Mouse (Mus musculus) hindbrain, embryonic 11.5 days (tissue): ENCODE results near the gene Igf2bp3. TPM values are rescaled to one million over a fixed set of nuclear protein-coding genes. Genes with fewer than 3 reads are reported as not detected.

Experiments used
- ATAC-seq: fragments of 200-750 bp; cut with Nextera tagmentation; 2 replicates; pipeline ENCODE4 v1.8.0; 2017; ENCODE audit warnings: mild to moderate bottlenecking, moderate TSS enrichment, moderate library complexity; ENCODE audit not compliant: low FRiP score
- DNase-seq: peaks from one replicate; pipeline ENCODE4 v3.0.0-alpha.2; 2015; ENCODE audit warnings: low spot score
- H3K27ac ChIP-seq: fragments of 300-500 bp; sonication (generic); 2 replicates; pipeline ENCODE4 v1.5.1; 2014; ENCODE audit warnings: mild to moderate bottlenecking, low read depth, low read length
- H3K27me3 ChIP-seq: fragments of 300-500 bp; sonication (generic); 2 replicates; pipeline ENCODE4 v1.6.1; 2014; ENCODE audit warnings: mild to moderate bottlenecking, low read length, moderate library complexity, mixed read lengths; ENCODE audit not compliant: control insufficient read depth, insufficient read depth
- H3K36me3 ChIP-seq: fragments of 300-500 bp; sonication (generic); 2 replicates; pipeline ENCODE4 v1.6.1; 2014; ENCODE audit warnings: mild to moderate bottlenecking, low read length, moderate library complexity, mixed read lengths; ENCODE audit not compliant: control insufficient read depth, insufficient read depth
- H3K4me1 ChIP-seq: fragments of 300-500 bp; sonication (generic); replicated peaks from 2 replicates; pipeline ENCODE4 v1.6.1; 2014; ENCODE audit warnings: low read length, mixed read lengths; ENCODE audit not compliant: control insufficient read depth, insufficient read depth
- H3K4me2 ChIP-seq: fragments of 300-500 bp; sonication (generic); replicated peaks from 2 replicates; pipeline ENCODE4 v1.6.1; 2014; ENCODE audit warnings: mild to moderate bottlenecking, low read depth, low read length
- H3K4me3 ChIP-seq: fragments of 300-500 bp; sonication (generic); 2 replicates; pipeline ENCODE4 v1.5.1; 2014; ENCODE audit warnings: low read depth, low read length
- H3K9ac ChIP-seq: fragments of 300-500 bp; sonication (generic); 2 replicates; pipeline ENCODE4 v1.6.1; 2014; ENCODE audit warnings: low read depth, low read length
- H3K9me3 ChIP-seq: fragments of 300-500 bp; sonication (generic); 2 replicates; pipeline ENCODE4 v1.6.1; 2016; ENCODE audit warnings: low read length; ENCODE audit not compliant: control insufficient read depth
- WGBS: fragments of 180-500 bp; shearing (Covaris S2); extraction: QIAGEN DNeasy Blood & Tissue Kit; methylation state at CpG from one replicate; pipeline ENCODE4 v1.1.7; 2014; 5-methylcytosine and 5-hydroxymethylcytosine counted together
- polyA plus RNA-seq: library from polyadenylated mRNA; unstranded; fragments of >200 nt; fragmentation: Nextera tagmentation; extraction: Ambion mirVana; gene quantifications from 2 replicates; pipeline ENCODE4 v1.2.1, GENCODE M21; 2014

The Igf2bp3 gene
- polyA plus RNA-seq, 1 experiment from 2014 or later, result 133 TPM

- no peak overlapping the region for H3K9ac ChIP-seq
- 89% methylated on average over 4 of the region's 4 CpGs for WGBS
- no peak for ATAC-seq
Observed at GRCm38 (mm10) chr6:49173674-49174073, 41.1 kb downstream of the Igf2bp3 start.

GRCm38 (mm10) chr6:49173265-49173664, 41.5 kb downstream of the Igf2bp3 start:
- Histone ChIP-seq H3K36me3 (no peaks in the 10 kb centered on the region), H3K27me3 (no peaks in the 10 kb centered on the region), H3K4me2 (no peak overlapping the region), H3K27ac (no peak overlapping the region), H3K9ac (no peak overlapping the region), H3K9me3 (no peaks in the 10 kb centered on the region), H3K4me3 (no peak overlapping the region), H3K4me1 (no peaks in the 10 kb centered on the region)
- DNase-seq (no peak), ATAC-seq (no peak)
- whole genome bisulfite sequencing, result 82% methylated on average over 7 of the region's 7 CpGs

More at GRCm38 (mm10) chr6:49173674-49174073, 41.1 kb downstream of the Igf2bp3 start:
- no peak overlapping the region for H3K4me2 ChIP-seq
- H3K36me3 ChIP-seq, result no peaks in the 10 kb centered on the region
- no peak overlapping the region for H3K27ac ChIP-seq
- H3K4me3 ChIP-seq, result no peak overlapping the region
- DNase-seq, result no peak
- H3K9me3 ChIP-seq, result no peaks in the 10 kb centered on the region
- H3K27me3 ChIP-seq, result no peaks in the 10 kb centered on the region
- H3K4me1 ChIP-seq, result no peaks in the 10 kb centered on the region

GRCm38 (mm10) chr6:49171216-49171615, 43.5 kb downstream of the Igf2bp3 start:
- Histone ChIP-seq H3K4me1 (no peaks in the 10 kb centered on the region), H3K36me3 (no peaks in the 10 kb centered on the region), H3K27me3 (no peaks in the 10 kb centered on the region), H3K4me3 (no peak overlapping the region), H3K27ac (no peak overlapping the region), H3K9me3 (no peaks in the 10 kb centered on the region), H3K9ac (no peak overlapping the region), H3K4me2 (no peak overlapping the region)
- 96% methylated on average over 5 of the region's 5 CpGs for WGBS
- DNase-seq (no peak), ATAC-seq (no peak)

GRCm38 (mm10) chr6:49168648-49169047, 46.1 kb downstream of the Igf2bp3 start:
- no peaks in the 10 kb centered on the region for H3K27me3 ChIP-seq
- no peak for ATAC-seq
- no peak overlapping the region for H3K9ac ChIP-seq
- H3K4me1 ChIP-seq, result 0 out of 2 replicates have a peak, but pooled peaks cover 3% of the 10 kb centered on the region
- WGBS, result 88% methylated on average over 3 of the region's 3 CpGs
- H3K9me3 ChIP-seq, result no peaks in the 10 kb centered on the region
- no peak for DNase-seq
- H3K27ac ChIP-seq, result no peak overlapping the region
- H3K36me3 ChIP-seq, result no peaks in the 10 kb centered on the region
- H3K4me3 ChIP-seq, result no peak overlapping the region
- no peak overlapping the region for H3K4me2 ChIP-seq

GRCm38 (mm10) chr6:49167406-49167805, 47.4 kb downstream of the Igf2bp3 start:
- no peak for DNase-seq
- Histone ChIP-seq H3K4me1 (0 out of 2 replicates have a peak, but pooled peaks cover 3% of the 10 kb centered on the region), H3K9me3 (no peaks in the 10 kb centered on the region), H3K4me3 (no peak overlapping the region), H3K9ac (no peak overlapping the region), H3K27ac (no peak overlapping the region), H3K4me2 (no peak overlapping the region), H3K27me3 (no peaks in the 10 kb centered on the region), H3K36me3 (no peaks in the 10 kb centered on the region)
- ATAC-seq, result no peak
- 77% methylated on average over 4 of the region's 4 CpGs for WGBS

- DNase-seq, result no peak
- Histone ChIP-seq H3K4me1 (0 out of 2 replicates have a peak, but pooled peaks cover 3% of the 10 kb centered on the region), H3K27ac (no peak overlapping the region), H3K4me2 (no peak overlapping the region), H3K9ac (no peak overlapping the region), H3K36me3 (no peaks in the 10 kb centered on the region), H3K27me3 (no peaks in the 10 kb centered on the region), H3K4me3 (no peak overlapping the region), H3K9me3 (no peaks in the 10 kb centered on the region)
- no peak for ATAC-seq
- WGBS, result 92% methylated on average over 8 of the region's 8 CpGs
Observed at GRCm38 (mm10) chr6:49166318-49166717, 48.4 kb downstream of the Igf2bp3 start.

- no peak for ATAC-seq
- Histone ChIP-seq H3K27me3 (no peaks in the 10 kb centered on the region), H3K4me1 (0 out of 2 replicates have a peak, but pooled peaks cover 3% of the 10 kb centered on the region), H3K4me3 (no peak overlapping the region), H3K9me3 (no peaks in the 10 kb centered on the region), H3K36me3 (no peaks in the 10 kb centered on the region), H3K9ac (no peak overlapping the region), H3K4me2 (no peak overlapping the region), H3K27ac (no peak overlapping the region)
- WGBS, result 88% methylated on average over 6 of the region's 6 CpGs
- no peak for DNase-seq
Observed at GRCm38 (mm10) chr6:49165855-49166254, 48.9 kb downstream of the Igf2bp3 start.

GRCm38 (mm10) chr6:49165101-49165500, 49.7 kb downstream of the Igf2bp3 start:
- Histone ChIP-seq H3K4me2 (no peak overlapping the region), H3K27ac (no peak overlapping the region), H3K9me3 (no peaks in the 10 kb centered on the region), H3K9ac (no peak overlapping the region), H3K4me1 (0 out of 2 replicates have a peak, but pooled peaks cover 3% of the 10 kb centered on the region), H3K27me3 (no peaks in the 10 kb centered on the region), H3K4me3 (no peak overlapping the region), H3K36me3 (no peaks in the 10 kb centered on the region)
- ATAC-seq, result no peak
- DNase-seq, result peak; percentile 39
- WGBS, result 34% methylated on average over 6 of the region's 6 CpGs

- no peak for ATAC-seq
- Histone ChIP-seq H3K4me1 (0 out of 2 replicates have a peak, but pooled peaks cover 3% of the 10 kb centered on the region), H3K4me2 (no peak overlapping the region), H3K9ac (no peak overlapping the region), H3K27me3 (no peaks in the 10 kb centered on the region), H3K9me3 (no peaks in the 10 kb centered on the region), H3K4me3 (no peak overlapping the region), H3K27ac (no peak overlapping the region), H3K36me3 (no peaks in the 10 kb centered on the region)
- 77% methylated on average over 11 of the region's 11 CpGs for WGBS
- no peak for DNase-seq
Observed at GRCm38 (mm10) chr6:49164701-49165100, 50.1 kb downstream of the Igf2bp3 start.
